Mouse (Mus musculus): Measurements from ENCODE around the gene Armh1.

The Armh1 gene

GRCm38 (mm10) chr4:117251801-117252316, at the start of gene Armh1, which contains the start of gene Tmem53:
Gene Armh1 (minus strand): TSS chr4:117252125.
Gene Tmem53 (plus strand): TSS chr4:117251951.
- DNase-seq = peak; percentile 96

- DNase-seq = no peak
Measured at GRCm38 (mm10) chr4:117299921-117300320, 48.0 kb upstream of the Armh1 start.

- DNase-seq = no peak
Measured at GRCm38 (mm10) chr4:117297819-117298218, 45.9 kb upstream of the Armh1 start.

- DNase-seq = peak; percentile 51
Measured at GRCm38 (mm10) chr4:117296849-117297593, 45.1 kb upstream of the Armh1 start.

- DNase-seq = no peak
Measured at GRCm38 (mm10) chr4:117291696-117292095, 39.8 kb upstream of the Armh1 start.

- DNase-seq = peak; percentile 84
Measured at GRCm38 (mm10) chr4:117288927-117289801, 37.2 kb upstream of the Armh1 start.

- DNase-seq = no peak
Measured at GRCm38 (mm10) chr4:117288277-117288926, 36.5 kb upstream of the Armh1 start.

GRCm38 (mm10) chr4:117284363-117284762, 32.4 kb upstream of the Armh1 start:
- no peak for DNase-seq

GRCm38 (mm10) chr4:117283271-117284191, 31.6 kb upstream of the Armh1 start:
- no peak for DNase-seq

- no peak for DNase-seq
Measured at GRCm38 (mm10) chr4:117281090-117281845, 29.3 kb upstream of the Armh1 start.

GRCm38 (mm10) chr4:117280397-117280930, 28.5 kb upstream of the Armh1 start:
- no peak for DNase-seq

GRCm38 (mm10) chr4:117279253-117279642, 27.3 kb upstream of the Armh1 start:
- DNase-seq = no peak

GRCm38 (mm10) chr4:117278381-117279252, 26.7 kb upstream of the Armh1 start:
- no peak for DNase-seq

- DNase-seq = no peak
Measured at GRCm38 (mm10) chr4:117277687-117278086, 25.8 kb upstream of the Armh1 start.

- DNase-seq = peak; percentile 22
Measured at GRCm38 (mm10) chr4:117277021-117277420, 25.1 kb upstream of the Armh1 start.

- no peak for DNase-seq
Measured at GRCm38 (mm10) chr4:117276281-117276711, 24.4 kb upstream of the Armh1 start.

GRCm38 (mm10) chr4:117274720-117275119, 22.8 kb upstream of the Armh1 start:
- DNase-seq = peak; percentile 60

GRCm38 (mm10) chr4:117272459-117272858, 20.5 kb upstream of the Armh1 start:
- no peak for DNase-seq

GRCm38 (mm10) chr4:117270278-117270677, 18.4 kb upstream of the Armh1 start:
- peak; percentile 83 for DNase-seq

Measured in lung, postnatal 10 days (tissue).